Mouse (Mus musculus) spleen, adult 2 months (tissue): ENCODE measurements at regions not wholly inside any gene's neighbourhood (a gene's known extent, or its start where the extent isn't known, plus 50 kb on each side); places are given as distances from the start of the nearest gene placed in this dataset.

Source experiments
- CTCF ChIP-seq: fragments of 200-500 bp; IDR thresholded peaks from 2 replicates; pipeline ENCODE4 v1.5.1; 2011; ENCODE audit warnings: mild to moderate bottlenecking, inconsistent platforms; ENCODE audit not compliant: insufficient read depth, insufficient read length, insufficient replicate concordance; ENCODE audit errors: extremely low read depth
- POLR2A ChIP-seq: fragments of 200-500 bp; IDR thresholded peaks from 2 replicates; pipeline ENCODE4 v1.6.1; 2011; ENCODE audit warnings: low read depth, low read length, inconsistent platforms

DNA sequence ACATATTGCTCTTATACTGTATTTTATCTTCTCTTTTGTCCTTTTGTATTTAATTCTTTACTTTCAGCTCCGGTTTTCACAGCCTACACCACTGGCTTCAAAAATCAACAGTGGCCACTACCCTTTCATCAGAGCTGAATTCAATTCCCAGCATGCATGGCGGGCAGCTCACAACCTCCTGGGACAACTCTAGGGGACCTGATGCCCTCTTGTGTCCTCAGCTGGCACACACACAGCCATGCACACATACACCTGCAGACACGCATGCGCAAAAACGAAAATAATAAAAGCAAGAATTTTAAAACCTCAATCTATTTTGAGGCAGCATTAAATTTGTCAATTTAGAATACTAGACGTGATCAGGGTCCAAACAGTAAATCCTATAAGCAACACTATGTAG lies 82.6 kb upstream of the Samsn1 start:
- TF ChIP-seq POLR2A (no peak), CTCF (no peak)
